Mouse (Mus musculus) thymus, postnatal 0 days (tissue): ENCODE data around the gene Ntng2. TPM values are rescaled to one million over a fixed set of nuclear protein-coding genes. Genes with fewer than 3 reads are reported as not detected.

ENCODE experiments used
- DNase-seq: peaks from one replicate; pipeline ENCODE4 v3.0.0-alpha.2; 2015; ENCODE audit warnings: low spot score
- polyA plus RNA-seq: library from polyadenylated mRNA; unstranded; fragments of >200 nt; fragmentation: Nextera tagmentation; extraction: Ambion mirVana; gene quantifications from 2 replicates; pipeline ENCODE4 v1.2.1, GENCODE M21; 2015

The Ntng2 gene
- 0.18 and 0.28 TPM in 2 replicates for polyA plus RNA-seq

DNA sequence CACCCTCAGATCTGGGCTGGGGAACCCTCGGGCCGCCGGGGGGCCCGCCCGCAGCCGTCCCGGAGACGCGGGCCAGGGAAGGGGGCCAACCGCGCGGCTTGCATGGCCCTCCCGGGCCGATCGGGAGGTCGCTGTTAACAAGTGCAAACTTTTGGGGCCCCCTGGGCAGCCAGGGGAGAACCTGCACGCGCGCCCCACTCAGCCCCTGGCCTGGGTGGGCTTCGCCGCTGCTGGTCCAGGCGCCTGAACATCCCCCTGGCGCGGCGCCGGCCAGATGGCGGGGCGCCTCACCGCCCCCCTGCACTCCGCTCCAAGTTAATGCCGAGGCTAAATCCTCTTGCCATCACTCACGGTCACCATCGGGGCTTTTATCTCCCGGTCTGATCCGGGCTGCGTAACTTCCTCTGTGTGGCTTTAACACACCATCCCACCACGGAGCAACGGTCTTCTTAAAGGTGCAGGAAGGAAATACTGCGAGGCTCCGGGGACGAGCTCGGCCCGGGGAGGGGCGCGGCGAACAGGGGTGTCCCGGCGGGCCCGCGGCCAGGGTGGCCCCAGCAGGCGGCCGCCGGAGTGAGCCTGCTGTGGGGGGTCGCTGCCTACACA lies at the start of gene Ntng2:
Gene Ntng2 (minus strand): TSS at position 407 of the 606 bp plus-strand sequence.
- DNase-seq, result peak; percentile 43

DNA sequence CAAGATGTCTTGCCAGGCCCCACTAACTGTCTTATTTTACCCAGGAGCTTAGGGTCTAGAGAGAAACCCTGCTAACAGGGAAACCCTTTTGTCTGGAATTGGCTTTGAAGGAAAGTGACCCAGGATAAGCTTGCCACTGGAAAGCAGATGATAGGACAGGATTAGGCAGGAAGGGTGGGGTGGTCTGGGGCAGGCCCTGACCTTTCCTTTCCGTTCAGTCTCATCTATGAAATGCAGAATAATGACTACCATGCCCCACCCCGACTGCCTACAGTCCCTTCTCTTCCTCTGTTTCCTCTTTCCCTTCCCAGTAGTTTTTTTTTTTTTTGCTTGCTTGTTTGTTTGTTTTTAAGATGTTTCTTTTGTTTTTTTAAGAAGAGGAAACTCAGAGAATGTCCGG lies 42.8 kb upstream of the Ntng2 start:
- DNase-seq, result no peak

DNA sequence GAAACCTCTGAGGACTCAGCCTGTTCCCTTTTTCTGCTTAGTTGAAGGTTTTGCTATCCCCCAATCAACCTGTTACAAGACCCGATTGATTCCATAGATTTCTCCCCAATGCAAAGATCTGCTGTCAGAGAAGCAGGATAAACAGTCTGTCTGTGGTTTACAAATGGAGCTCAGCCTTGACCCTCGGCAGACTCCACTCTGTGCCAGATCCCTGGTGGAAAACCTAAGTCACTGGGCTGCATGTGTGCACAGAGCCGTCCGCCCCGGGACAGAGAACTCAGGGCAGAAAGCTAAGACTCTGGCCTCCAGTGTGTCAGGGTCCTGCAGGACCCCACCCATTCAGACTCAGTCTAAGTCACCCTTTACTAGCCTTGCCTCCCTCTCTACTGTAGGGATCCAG lies 34.8 kb upstream of the Ntng2 start:
- no peak for DNase-seq

- DNase-seq, result no peak
Measured at GRCm38 (mm10) chr2:29277703-29278121, 24.9 kb upstream of the Ntng2 start.

GRCm38 (mm10) chr2:29271803-29272518 lies 19.2 kb upstream of the Ntng2 start:
- DNase-seq, result no peak

DNA sequence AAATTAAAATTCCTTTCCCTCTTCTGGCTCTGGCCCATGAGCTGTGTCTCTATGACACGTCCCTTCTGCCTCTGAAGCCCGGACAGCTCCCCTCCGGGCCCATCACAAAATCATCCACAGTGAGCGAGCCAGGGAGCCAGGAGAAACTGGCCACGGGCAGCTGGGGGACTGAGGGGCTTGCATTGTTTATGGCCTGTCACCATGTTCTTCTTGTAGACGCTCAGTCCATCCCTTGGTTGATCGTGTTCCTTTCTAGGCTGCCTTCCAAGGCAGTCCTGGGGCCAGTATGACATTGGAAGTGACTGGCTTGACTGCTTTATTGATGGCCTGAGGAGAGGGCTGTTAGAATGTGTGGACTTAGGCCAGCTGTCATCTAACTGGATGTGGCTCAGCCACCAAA lies 18.3 kb upstream of the Ntng2 start:
- DNase-seq, result no peak

GRCm38 (mm10) chr2:29266810-29267209 lies 14.0 kb upstream of the Ntng2 start:
- DNase-seq, result no peak

DNA sequence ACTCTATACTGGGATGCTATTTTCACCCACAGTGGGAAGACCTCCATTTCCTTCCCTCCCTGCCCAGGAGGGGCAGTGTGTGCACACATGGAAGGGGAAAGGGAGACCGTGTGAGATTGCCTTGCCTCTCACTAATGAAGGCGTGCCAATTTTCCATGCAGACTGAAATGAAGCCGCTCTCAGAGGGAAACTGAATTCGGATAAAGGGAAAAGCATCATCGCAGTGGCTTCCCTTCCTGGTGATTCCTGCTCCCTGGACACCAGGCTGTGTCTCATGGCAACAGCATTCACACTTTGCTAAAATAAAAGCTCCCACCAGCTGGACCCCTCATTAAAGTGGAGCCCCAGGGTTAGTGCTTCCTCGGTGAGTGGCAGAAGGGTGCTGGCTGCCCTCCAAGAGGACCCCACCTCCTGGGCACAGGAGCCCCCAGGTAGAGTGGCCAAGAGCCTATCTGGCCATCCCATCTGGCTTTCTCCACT lies 9.7 kb upstream of the Ntng2 start:
- DNase-seq, result no peak

- no peak for DNase-seq
Measured at GRCm38 (mm10) chr2:29261126-29261525, 8.3 kb upstream of the Ntng2 start.

- no peak for DNase-seq
Measured at GRCm38 (mm10) chr2:29253205-29253865, 530 bp upstream of the Ntng2 start.

DNA sequence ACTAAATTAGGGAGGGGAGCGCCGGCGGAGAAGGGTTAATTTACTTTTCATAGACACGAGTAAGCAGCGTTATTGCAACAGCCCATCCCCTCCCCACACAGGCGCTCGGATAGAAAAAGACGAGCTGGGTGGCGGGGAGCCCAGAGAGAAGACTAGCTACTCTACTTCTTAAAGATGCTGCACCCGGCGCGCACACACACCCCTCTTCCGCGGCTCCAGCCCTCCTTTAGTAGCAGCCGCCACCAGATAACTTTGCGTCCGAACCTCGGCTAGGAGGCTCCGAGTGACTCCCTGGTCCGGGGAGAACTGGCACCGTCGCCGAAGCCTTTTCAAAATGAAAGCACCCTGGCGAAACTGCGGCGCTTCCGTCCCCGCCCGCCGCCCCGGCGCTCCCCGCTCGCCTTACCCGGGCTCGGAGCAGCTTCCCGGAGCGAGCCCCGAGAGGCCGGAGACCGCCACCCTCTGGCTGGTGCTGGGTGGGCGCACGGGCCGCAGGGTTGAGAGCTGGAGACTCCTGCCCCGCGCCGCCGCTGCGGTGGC lies 676 bp downstream of the Ntng2 start:
- peak; percentile 37 for DNase-seq

DNA sequence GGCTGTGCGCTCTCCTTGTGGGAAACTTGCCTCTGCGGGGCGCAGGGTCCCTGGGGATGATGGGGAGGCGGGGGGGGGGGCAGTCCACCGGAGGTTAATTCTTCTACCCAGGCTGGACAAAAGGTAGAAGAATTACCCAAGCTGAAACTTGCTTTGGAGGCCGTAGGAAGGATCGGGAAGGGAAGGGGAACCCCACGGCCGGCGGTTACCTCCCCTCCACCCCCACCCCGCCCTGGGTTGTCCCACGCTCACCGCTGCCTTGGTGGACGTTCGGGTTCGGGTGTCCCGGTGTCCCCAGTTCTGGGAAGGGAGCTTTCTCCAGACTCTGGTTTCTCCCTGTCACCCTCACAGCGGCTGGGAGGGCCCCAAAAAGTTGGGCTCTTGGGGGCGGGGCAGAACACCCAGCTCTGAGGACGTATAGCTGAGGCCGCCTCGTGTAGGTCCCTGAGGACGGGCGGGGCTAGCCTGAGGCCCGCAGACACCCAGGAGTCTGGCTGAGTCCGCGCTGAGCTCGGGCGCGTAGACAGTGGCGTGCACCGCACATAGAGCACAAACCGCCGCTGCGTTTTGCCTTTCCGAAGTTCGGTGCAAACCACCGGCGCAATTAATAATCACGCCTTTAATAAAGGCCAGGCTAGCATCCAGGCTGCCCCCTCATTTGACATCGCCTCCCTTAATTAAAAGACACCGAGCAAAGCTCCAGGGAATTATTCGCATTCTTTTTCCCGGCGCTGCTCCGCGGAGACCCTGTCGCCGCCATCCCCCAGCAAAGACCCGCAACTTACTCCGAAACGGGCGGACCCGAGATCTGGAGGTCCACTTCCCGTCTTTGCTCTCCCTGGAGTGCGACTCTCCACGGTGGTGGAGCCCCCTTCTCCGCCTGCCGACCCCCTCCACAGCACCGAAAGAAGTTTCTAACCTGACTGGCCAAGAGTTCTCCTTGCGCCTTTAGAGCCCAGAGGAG lies 1.4 kb downstream of the Ntng2 start:
- DNase-seq, result peak; percentile 11

DNA sequence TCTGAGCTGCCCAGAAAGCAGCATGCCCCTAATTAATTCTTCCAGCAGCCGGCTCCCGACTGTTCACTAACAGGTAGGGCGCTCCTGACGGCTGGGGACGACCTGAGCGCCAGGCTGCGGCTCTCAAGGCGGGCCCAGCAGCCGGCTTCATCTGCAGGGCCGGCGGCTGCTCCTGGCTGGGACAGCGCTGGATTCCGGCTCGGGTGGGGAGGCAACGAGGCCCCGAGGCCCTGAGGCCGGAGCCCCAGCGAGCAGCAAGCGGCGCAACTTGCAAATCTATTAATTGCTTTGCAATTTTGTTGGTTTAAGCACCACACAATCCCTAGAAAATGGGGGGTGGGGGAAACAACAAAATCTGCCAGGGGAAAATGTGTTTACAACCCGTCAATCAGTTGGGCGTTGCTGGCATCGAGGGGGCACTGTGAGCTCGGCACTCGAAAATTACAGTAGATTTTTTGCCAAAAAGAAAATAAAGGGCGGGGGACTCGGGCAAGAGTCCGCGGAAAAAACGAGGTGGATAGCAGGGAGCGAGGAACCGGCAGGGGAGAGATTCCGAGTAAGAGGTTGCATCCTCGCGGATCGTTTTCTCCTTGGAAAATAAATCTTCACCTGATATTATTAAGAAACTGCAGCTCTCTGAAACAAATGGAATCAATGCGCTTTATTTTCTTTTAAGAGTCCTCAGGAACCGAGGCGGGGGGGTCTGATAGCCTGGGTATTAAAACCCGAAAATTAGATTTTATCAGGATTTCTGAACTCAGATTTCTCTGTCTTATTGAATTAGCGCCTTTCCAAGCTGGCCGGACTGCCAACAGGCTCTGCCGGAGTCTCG lies 2.3 kb downstream of the Ntng2 start:
- DNase-seq, result no peak

DNA sequence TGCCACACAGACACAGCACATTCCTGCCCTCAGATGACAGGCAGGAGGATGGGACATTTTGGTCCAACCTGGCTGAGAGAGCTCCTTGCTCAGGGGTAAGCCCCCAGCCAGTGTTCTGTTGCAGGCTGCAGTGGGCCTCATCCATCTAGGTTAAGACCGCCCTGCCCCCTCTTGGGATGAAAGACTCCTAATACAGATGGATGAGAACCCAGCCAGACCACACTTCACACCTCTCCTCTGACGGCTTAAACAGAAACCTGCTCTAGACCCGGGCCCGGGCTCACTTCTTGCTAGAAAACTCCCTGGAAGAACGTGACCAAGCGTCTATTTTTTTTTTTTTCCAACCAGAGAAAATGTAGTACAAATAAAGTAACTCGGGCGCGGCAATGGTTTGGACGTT lies 3.0 kb downstream of the Ntng2 start:
- DNase-seq, result no peak

GRCm38 (mm10) chr2:29248551-29248950 lies 4.3 kb downstream of the Ntng2 start:
- no peak for DNase-seq

- no peak for DNase-seq
Measured at GRCm38 (mm10) chr2:29247386-29247785, 5.4 kb downstream of the Ntng2 start.

GRCm38 (mm10) chr2:29246891-29247290 lies 5.9 kb downstream of the Ntng2 start:
- no peak for DNase-seq

DNA sequence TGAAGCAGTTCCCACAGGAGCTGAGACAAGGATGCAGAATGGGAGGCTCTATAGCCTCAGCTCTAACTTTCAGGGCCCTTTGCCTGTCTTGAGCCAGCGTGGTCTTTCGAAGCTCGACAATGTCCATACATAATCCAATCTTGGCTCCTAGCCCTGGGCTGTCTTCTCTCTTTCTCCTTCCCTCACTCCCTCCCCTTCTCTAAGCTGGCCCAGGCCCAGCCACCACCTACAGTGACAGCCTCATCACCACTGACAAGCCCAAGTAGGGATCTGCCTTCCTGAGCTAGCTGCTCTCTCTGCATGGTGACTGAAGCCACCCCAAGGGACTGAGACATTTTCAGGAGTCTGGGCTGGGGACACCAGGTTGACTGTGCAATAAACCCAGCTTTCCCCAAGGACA lies 6.5 kb downstream of the Ntng2 start:
- no peak for DNase-seq

DNA sequence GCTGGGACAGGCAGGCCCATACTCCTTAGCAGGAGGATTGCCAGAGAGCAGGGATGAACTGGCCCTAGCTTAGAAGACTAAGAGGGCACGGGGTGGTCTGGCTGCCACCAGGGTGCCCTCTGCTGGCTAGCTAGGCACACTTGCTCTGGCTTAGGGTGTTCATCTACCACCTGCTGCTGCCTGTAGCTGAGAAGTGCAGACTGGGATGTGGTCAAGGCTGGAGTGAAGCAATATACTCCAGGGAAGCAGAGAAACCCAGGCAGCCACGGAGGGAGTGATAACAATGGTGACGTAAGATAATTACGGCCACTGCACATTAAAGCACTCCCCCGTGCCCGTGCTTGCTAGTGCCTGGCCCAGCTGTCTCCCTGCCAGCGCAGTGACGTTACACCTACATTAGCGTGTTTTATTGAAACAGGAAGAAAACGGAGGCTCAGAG lies 7.4 kb downstream of the Ntng2 start:
- peak; percentile 17 for DNase-seq

GRCm38 (mm10) chr2:29239329-29239728 lies 13.5 kb downstream of the Ntng2 start:
- no peak for DNase-seq
